Comparison of ENCODE assay signal across 17 mouse cellular contexts in genomic region chr19:35045576-35045975, GRCm38 (mm10).
"Had no signal": no experiment of that assay in that cellular context is flagged by ENCODE, and none has a peak within 500 bp of the region (broad histone marks: within the 10 kb centered on the region; RNA-seq: fewer than 3 reads in every experiment).

No protein-coding gene starts in this region.

- H3K36me3 ChIP-seq: liver, embryonic 12.5 days; midbrain, embryonic 10.5 days; midbrain, embryonic 12.5 days; neural tube, embryonic 13.5 days; neural tube, embryonic 15.5 days; stomach, embryonic 15.5 days had no signal

- ATAC-seq: liver, embryonic 12.5 days; midbrain, embryonic 16.5 days had no signal

- H3K4me3 ChIP-seq: liver, embryonic 12.5 days; midbrain, embryonic 10.5 days; midbrain, embryonic 12.5 days; myocyte; neural tube, embryonic 13.5 days; neural tube, embryonic 15.5 days; stomach, embryonic 15.5 days had no signal

- H3K9me3 ChIP-seq: liver, embryonic 12.5 days; midbrain, embryonic 10.5 days; midbrain, embryonic 12.5 days; neural tube, embryonic 13.5 days; neural tube, embryonic 15.5 days; stomach, embryonic 15.5 days had no signal

- H3K4me2 ChIP-seq: liver, embryonic 12.5 days; lung, embryonic 14.5 days; midbrain, embryonic 12.5 days; neural tube, embryonic 13.5 days; neural tube, embryonic 15.5 days; stomach, embryonic 15.5 days had no signal

- H3K9ac ChIP-seq: liver, embryonic 12.5 days; liver, embryonic 14.5 days; lung, embryonic 14.5 days; midbrain, embryonic 12.5 days; neural tube, embryonic 13.5 days; neural tube, embryonic 15.5 days; stomach, embryonic 15.5 days had no signal

- H3K27ac ChIP-seq: liver, embryonic 12.5 days; liver, embryonic 14.5 days; midbrain, embryonic 10.5 days; midbrain, embryonic 12.5 days; neural tube, embryonic 13.5 days; neural tube, embryonic 15.5 days; stomach, embryonic 15.5 days; stomach, postnatal 0 days had no signal

- DNase-seq: lung, embryonic 14.5 days; midbrain, embryonic 14.5 days; retina, postnatal 1 day; right cerebral cortex, postnatal 14 days; thymus, adult 2 months; thymus, postnatal 25 days; thymus, postnatal 4 days had no signal

- H3K4me1 ChIP-seq: liver, embryonic 12.5 days; midbrain, embryonic 10.5 days; midbrain, embryonic 12.5 days; neural tube, embryonic 13.5 days; neural tube, embryonic 15.5 days; stomach, embryonic 15.5 days had no signal

- H3K27me3 ChIP-seq: liver, embryonic 12.5 days; midbrain, embryonic 12.5 days; neural tube, embryonic 13.5 days; neural tube, embryonic 15.5 days; stomach, embryonic 15.5 days had no signal
